Mouse (Mus musculus): Measurements from ENCODE around the gene Ldhc. TPM values are rescaled to one million over a fixed set of nuclear protein-coding genes. Genes with fewer than 3 reads are reported as not detected.

The Ldhc gene
- polyA plus RNA-seq, 1 experiment from 2014 or later: not detected

DNA sequence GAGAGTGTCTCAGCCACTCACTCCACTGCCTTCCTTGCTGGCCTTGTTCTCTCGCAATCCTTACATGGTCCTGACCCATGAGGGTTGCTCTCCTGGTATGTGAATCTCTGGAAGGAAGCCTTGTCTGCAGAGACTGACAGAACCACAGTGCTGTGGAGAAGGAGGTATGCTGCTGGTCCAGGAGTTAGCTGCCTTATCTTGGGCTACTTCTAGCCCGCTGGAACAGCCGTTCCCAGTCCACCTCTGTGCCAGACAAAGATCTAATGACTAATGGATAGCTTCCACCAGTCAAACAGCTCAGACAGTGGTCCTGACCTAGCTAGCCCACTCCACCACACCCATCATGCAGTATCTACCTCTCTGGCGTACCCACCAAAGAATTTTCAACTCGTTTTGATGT lies 24.6 kb upstream of the Ldhc start:
- H3K4me1 ChIP-seq (replicated peaks): peaks cover 65% of the 10 kb centered on the region
- H3K9me3 ChIP-seq: no peaks in the 10 kb centered on the region
- peaks cover 9% of the 10 kb centered on the region; the same call in 1 of the 2 replicates for H3K27me3 ChIP-seq (ENCODE audit: insufficient read depth, poor library complexity, severe bottlenecking)
- no peak overlapping the region for H3K4me3 ChIP-seq
- H3K27ac ChIP-seq: no peak overlapping the region
- WGBS: 81% methylated on average over 5 of the region's 5 CpGs
- H3K36me3 ChIP-seq: no peaks in the 10 kb centered on the region
- DNase-seq (ENCODE audit: low spot score): no peak

GRCm38 (mm10) chr7:46837073-46837472 lies 23.9 kb upstream of the Ldhc start:
- no peak overlapping the region for H3K4me3 ChIP-seq
- H3K36me3 ChIP-seq: no peaks in the 10 kb centered on the region
- peaks cover 16% of the 10 kb centered on the region; the same call in 1 of the 2 replicates for H3K27me3 ChIP-seq (ENCODE audit: insufficient read depth, poor library complexity, severe bottlenecking)
- no peak for DNase-seq (ENCODE audit: low spot score)
- WGBS: 40% methylated on average over 5 of the region's 5 CpGs
- H3K27ac ChIP-seq: peak overlapping the region; percentile 13; the same call in 1 of the 2 replicates
- peaks cover 68% of the 10 kb centered on the region for H3K4me1 ChIP-seq (replicated peaks)
- no peaks in the 10 kb centered on the region for H3K9me3 ChIP-seq

DNA sequence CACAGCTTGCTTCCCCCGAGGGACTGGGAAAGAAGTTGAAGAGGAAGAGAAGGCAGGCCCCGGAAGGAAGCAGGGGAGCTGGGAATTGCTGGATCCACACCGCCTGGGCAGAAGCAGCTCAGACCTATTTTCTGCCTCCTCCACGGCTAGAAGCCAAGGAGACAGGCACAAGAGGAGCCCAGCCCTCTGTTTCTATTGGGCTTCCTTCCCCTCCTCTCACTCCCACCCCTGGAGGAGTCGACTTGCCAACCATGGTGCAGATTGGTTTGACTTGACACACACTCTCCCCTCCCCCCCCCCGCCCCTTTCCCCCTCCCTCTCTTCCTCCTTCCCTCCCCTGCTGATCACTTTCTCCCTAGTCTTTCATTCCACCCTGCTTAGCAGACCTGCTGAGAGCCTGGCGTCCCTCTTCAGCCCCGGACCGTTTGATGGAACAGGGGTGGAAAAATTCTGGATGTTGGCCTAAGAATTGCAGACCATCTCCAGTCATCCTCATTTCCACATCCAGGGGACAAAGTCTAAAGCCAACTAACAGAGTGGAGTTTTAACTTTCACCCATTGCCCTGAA lies 22.8 kb upstream of the Ldhc start:
- Histone ChIP-seq H3K36me3 (no peaks in the 10 kb centered on the region), H3K4me1 (replicated peaks) (peaks cover 69% of the 10 kb centered on the region), H3K27ac (peak overlapping the region; percentile 80), H3K27me3 (ENCODE audit: insufficient read depth, poor library complexity, severe bottlenecking) (peaks cover 20% of the 10 kb centered on the region; the same call in 1 of the 2 replicates), H3K4me3 (peak overlapping the region; percentile 23), H3K9me3 (no peaks in the 10 kb centered on the region)
- whole genome bisulfite sequencing: 2% methylated on average over 9 of the region's 9 CpGs
- peak; percentile 47 for DNase-seq (ENCODE audit: low spot score)

GRCm38 (mm10) chr7:46838891-46839302 lies 22.1 kb upstream of the Ldhc start:
- H3K4me3 ChIP-seq: no peak overlapping the region
- H3K27ac ChIP-seq: peak overlapping the region; percentile 50; the same call in 1 of the 2 replicates
- peaks cover 66% of the 10 kb centered on the region for H3K4me1 ChIP-seq (replicated peaks)
- H3K27me3 ChIP-seq (ENCODE audit: insufficient read depth, poor library complexity, severe bottlenecking): peaks cover 25% of the 10 kb centered on the region; the same call in 1 of the 2 replicates
- peak; percentile 52 for DNase-seq (ENCODE audit: low spot score)
- no peaks in the 10 kb centered on the region for H3K36me3 ChIP-seq
- WGBS: 5% methylated on average over 8 of the region's 8 CpGs
- H3K9me3 ChIP-seq: no peaks in the 10 kb centered on the region

- Histone ChIP-seq H3K36me3 (no peaks in the 10 kb centered on the region), H3K9me3 (no peaks in the 10 kb centered on the region), H3K27me3 (ENCODE audit: insufficient read depth, poor library complexity, severe bottlenecking) (peaks cover 27% of the 10 kb centered on the region; the same call in 1 of the 2 replicates), H3K27ac (peak overlapping the region; percentile 50; the same call in 1 of the 2 replicates), H3K4me3 (no peak overlapping the region), H3K4me1 (replicated peaks) (peaks cover 70% of the 10 kb centered on the region)
- 29% methylated on average over 7 of the region's 7 CpGs for WGBS
- no peak for DNase-seq (ENCODE audit: low spot score)
These were observed 21.6 kb upstream of the Ldhc start for GRCm38 (mm10) chr7:46839446-46839845.

GRCm38 (mm10) chr7:46839861-46840260 lies 21.1 kb upstream of the Ldhc start:
- Histone ChIP-seq H3K4me1 (replicated peaks) (peaks cover 70% of the 10 kb centered on the region), H3K27ac (no peak overlapping the region), H3K9me3 (no peaks in the 10 kb centered on the region), H3K4me3 (no peak overlapping the region), H3K27me3 (ENCODE audit: insufficient read depth, poor library complexity, severe bottlenecking) (peaks cover 27% of the 10 kb centered on the region; the same call in 1 of the 2 replicates), H3K36me3 (no peaks in the 10 kb centered on the region)
- no peak for DNase-seq (ENCODE audit: low spot score)
- WGBS: 70% methylated on average over 5 of the region's 5 CpGs

GRCm38 (mm10) chr7:46840326-46840725 lies 20.7 kb upstream of the Ldhc start:
- H3K4me3 ChIP-seq: no peak overlapping the region
- peaks cover 27% of the 10 kb centered on the region; the same call in 1 of the 2 replicates for H3K27me3 ChIP-seq (ENCODE audit: insufficient read depth, poor library complexity, severe bottlenecking)
- no peak for DNase-seq (ENCODE audit: low spot score)
- WGBS: 50% methylated on average over 4 of the region's 4 CpGs
- no peaks in the 10 kb centered on the region for H3K9me3 ChIP-seq
- peaks cover 70% of the 10 kb centered on the region for H3K4me1 ChIP-seq (replicated peaks)
- H3K27ac ChIP-seq: no peak overlapping the region
- H3K36me3 ChIP-seq: no peaks in the 10 kb centered on the region

DNA sequence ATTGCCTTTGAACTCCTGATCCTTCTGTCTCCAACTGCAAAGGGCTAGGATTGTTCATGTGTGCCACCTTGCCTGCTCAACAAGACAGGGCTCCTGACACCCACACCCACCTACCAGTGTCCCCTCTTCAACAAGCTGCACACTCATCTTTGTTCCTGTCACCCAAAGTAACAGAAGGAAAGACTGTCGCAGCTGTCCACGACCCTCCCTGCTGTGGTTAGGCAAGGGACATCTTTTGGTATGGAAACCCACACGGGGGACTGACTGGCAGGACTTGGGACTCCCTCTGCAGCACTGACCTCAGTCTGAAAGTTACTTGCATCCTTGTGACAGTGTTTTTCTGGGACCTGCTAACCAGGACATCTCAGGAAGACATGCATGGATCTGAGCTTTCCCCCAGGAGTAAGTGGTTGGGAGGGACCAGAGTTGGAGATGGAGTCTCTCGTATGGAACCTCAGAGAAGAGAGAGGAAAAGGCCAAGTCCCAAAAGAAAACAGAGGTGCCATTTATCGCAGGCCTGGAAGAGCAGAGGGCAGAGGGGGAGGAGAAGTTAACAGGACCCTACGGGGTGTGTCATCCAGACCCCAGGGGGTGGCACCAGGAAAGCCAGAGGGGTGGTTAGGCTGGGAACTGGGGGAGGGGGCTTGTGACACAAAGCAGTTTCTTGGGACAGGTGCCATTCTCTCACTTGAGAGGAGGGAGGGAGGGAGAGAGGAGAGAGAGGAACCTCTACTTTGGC lies 20.0 kb upstream of the Ldhc start, which contains the start of gene Ldha:
TSS of gene Ldha (plus strand) at position 689 of the 739 bp plus-strand sequence.
- Histone ChIP-seq H3K27ac (0 out of 2 replicates have a peak within 1 kb of the TSS, but pooled peaks have one; percentile 4), H3K4me1 (replicated peaks) (peaks cover 72% of the 10 kb centered on the region), H3K36me3 (no peaks in the 10 kb centered on the region), H3K4me3 (no peak within 1 kb of the TSS), H3K9me3 (no peaks in the 10 kb centered on the region), H3K27me3 (ENCODE audit: insufficient read depth, poor library complexity, severe bottlenecking) (peaks cover 27% of the 10 kb centered on the region; the same call in 1 of the 2 replicates)
- 27% methylated on average over 6 of the region's 6 CpGs for WGBS
- DNase-seq (ENCODE audit: low spot score): no peak

DNA sequence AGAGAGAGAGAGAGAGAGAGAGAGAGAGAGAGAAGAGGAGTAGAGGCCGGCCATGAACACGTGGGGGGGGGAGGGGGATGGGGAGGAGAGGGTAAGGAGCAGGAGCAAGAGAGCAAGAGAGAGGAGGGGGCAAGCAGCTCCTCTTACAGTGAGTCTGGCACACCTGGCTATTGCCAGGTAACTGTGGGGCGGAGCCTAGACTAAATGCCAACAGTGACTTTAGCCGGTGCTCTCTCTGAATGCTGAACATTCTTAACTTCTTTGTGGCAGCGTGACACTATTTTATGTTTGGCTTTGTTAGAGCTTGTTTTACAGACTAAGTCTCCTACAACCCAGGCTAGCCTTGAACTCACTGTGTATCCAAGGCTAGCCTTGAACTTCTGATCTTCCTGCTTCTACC lies 18.7 kb upstream of the Ldhc start:
- DNase-seq (ENCODE audit: low spot score): no peak
- WGBS: 31% methylated on average over 5 of the region's 5 CpGs
- H3K4me1 ChIP-seq (replicated peaks): peaks cover 77% of the 10 kb centered on the region
- H3K36me3 ChIP-seq: peaks cover 5% of the 10 kb centered on the region; the same call in 1 of the 2 replicates
- no peaks in the 10 kb centered on the region for H3K9me3 ChIP-seq
- peaks cover 27% of the 10 kb centered on the region; the same call in 1 of the 2 replicates for H3K27me3 ChIP-seq (ENCODE audit: insufficient read depth, poor library complexity, severe bottlenecking)
- no peak overlapping the region for H3K27ac ChIP-seq
- no peak overlapping the region for H3K4me3 ChIP-seq

- Histone ChIP-seq H3K36me3 (peaks cover 18% of the 10 kb centered on the region), H3K4me1 (replicated peaks) (peaks cover 71% of the 10 kb centered on the region), H3K27me3 (ENCODE audit: insufficient read depth, poor library complexity, severe bottlenecking) (peaks cover 27% of the 10 kb centered on the region; the same call in 1 of the 2 replicates), H3K4me3 (no peak overlapping the region), H3K27ac (0 out of 2 replicates have a peak overlapping the region, but pooled peaks have one; percentile 2), H3K9me3 (no peaks in the 10 kb centered on the region)
- DNase-seq (ENCODE audit: low spot score): no peak
- WGBS: 87% methylated on average over 4 of the region's 4 CpGs
These were observed 17.4 kb upstream of the Ldhc start for GRCm38 (mm10) chr7:46843576-46843975.

DNA sequence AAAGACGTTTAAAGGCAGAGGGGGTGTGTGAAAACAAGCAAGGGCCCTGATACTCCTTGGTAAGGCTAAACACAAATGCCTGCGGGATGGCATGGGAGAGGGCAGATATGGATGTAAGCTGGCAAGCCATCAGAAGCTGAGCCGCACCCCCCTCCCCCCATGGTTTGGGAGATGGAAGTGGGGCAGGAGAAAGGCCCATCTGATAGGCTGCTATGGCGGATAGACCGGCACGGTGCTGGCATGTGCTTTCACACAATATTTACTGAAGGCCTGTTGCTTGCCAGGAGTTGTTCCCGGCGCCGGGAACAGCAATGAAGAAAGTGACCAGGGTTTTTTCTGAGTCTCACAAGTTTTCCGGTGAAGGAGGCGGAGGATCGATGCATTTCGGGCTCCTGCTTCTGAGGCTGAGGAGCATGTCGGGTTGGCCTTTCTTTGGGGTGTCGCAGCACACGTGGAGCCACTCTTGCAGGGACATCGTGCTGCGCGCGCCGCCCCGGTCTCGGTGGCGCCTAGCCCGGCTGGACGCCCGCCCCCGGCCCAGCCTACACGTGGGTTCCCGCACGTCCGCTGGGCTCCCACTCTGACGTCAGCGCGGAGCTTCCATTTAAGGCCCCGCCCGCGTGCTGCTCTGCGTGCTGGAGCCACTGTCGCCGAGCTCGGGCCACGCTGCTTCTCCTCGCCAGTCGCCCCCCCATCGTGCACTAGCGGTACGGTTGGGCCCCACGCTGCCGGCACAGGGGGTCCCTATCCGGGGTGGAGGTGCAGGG lies 15.6 kb upstream of the Ldhc start:
- Histone ChIP-seq H3K4me3 (peak overlapping the region; percentile 94), H3K4me1 (replicated peaks) (peaks cover 59% of the 10 kb centered on the region), H3K27me3 (ENCODE audit: insufficient read depth, poor library complexity, severe bottlenecking) (peaks cover 27% of the 10 kb centered on the region; the same call in 1 of the 2 replicates), H3K9me3 (no peaks in the 10 kb centered on the region), H3K36me3 (peaks cover 36% of the 10 kb centered on the region), H3K27ac (peak overlapping the region; percentile 99)
- peak; percentile 93 for DNase-seq (ENCODE audit: low spot score)
- under 1% methylated on average over 51 of the region's 51 CpGs for WGBS

GRCm38 (mm10) chr7:46845978-46846485 lies 15.0 kb upstream of the Ldhc start:
- WGBS: under 1% methylated on average over 36 of the region's 36 CpGs
- DNase-seq (ENCODE audit: low spot score): peak; percentile 50
- peaks cover 53% of the 10 kb centered on the region for H3K4me1 ChIP-seq (replicated peaks)

More at GRCm38 (mm10) chr7:46845978-46846485, 15.0 kb upstream of the Ldhc start:
- H3K27ac ChIP-seq: peak overlapping the region; percentile 99
- peaks cover 43% of the 10 kb centered on the region for H3K36me3 ChIP-seq
- no peaks in the 10 kb centered on the region for H3K9me3 ChIP-seq
- H3K4me3 ChIP-seq: peak overlapping the region; percentile 94
- peaks cover 21% of the 10 kb centered on the region; the same call in 1 of the 2 replicates for H3K27me3 ChIP-seq (ENCODE audit: insufficient read depth, poor library complexity, severe bottlenecking)
